Mouse (Mus musculus): ENCODE data around the gene Ccser1.

- TF ChIP-seq CTCF (IDR thresholded peaks at IDR 0.05; ENCODE audit: low read depth, low read length) (no peak), POLR2A (IDR thresholded peaks at IDR 0.05; ENCODE audit: borderline replicate concordance, low read depth, low read length) (no peak)
Observed at GRCm38 (mm10) chr6:61261381-61261780, 81.3 kb downstream of the Ccser1 start.

All from bone marrow macrophage, adult 2 months (primary cell).